Mouse (Mus musculus): ENCODE measurements around the gene Ccdc189. TPM values are rescaled to one million over a fixed set of nuclear protein-coding genes. Genes with fewer than 3 reads are reported as not detected.
"Not testable (repeated sequence)": the region's sequence is repeated elsewhere in the genome, so short reads cannot be mapped to it uniquely, and the experiment has no call there.

The Ccdc189 gene
- polyA plus RNA-seq (2011; ENCODE audit: insufficient read depth, insufficient read length, low replicate concordance, missing spikeins): 9.9 and 15.2 TPM in 2 replicates

- Histone ChIP-seq H3K4me1 (ENCODE audit: control insufficient read depth, insufficient read depth, low read length) (peaks cover 3% of the 10 kb centered on the region), H3K4me3 (replicated peaks; ENCODE audit: control insufficient read depth, low read depth, low read length) (peak within 1 kb of the TSS; percentile 77), H3K27ac (ENCODE audit: control insufficient read depth, insufficient read depth, low read depth, low read length, poor library complexity) (peak within 1 kb of the TSS; percentile 72)
- TF ChIP-seq POLR2A (IDR thresholded peaks at IDR 0.05; ENCODE audit: borderline replicate concordance, control insufficient read depth, low read depth, low read length) (peak; percentile 72; the same call in 1 of the 2 replicates), CTCF (IDR thresholded peaks at IDR 0.05; ENCODE audit: control insufficient read depth, insufficient read depth, low read length) (no peak)
- under 1% methylated on average over 50 of the region's 50 CpGs for WGBS
Observed at GRCm38 (mm10) chr7:127588011-127588871, at the start of gene Ccdc189, which contains the start of gene Rnf40. Gene Ccdc189 (minus strand): TSS chr7:127588595. Gene Rnf40 (plus strand): TSS chr7:127588767.

- Histone ChIP-seq H3K4me1 (ENCODE audit: control insufficient read depth, insufficient read depth, low read length) (no peaks in the 10 kb centered on the region), H3K4me3 (replicated peaks; ENCODE audit: control insufficient read depth, low read depth, low read length) (no peak overlapping the region), H3K27ac (ENCODE audit: control insufficient read depth, insufficient read depth, low read depth, low read length, poor library complexity) (no peak overlapping the region)
- TF ChIP-seq POLR2A (IDR thresholded peaks at IDR 0.05; ENCODE audit: borderline replicate concordance, control insufficient read depth, low read depth, low read length) (no peak), CTCF (IDR thresholded peaks at IDR 0.05; ENCODE audit: control insufficient read depth, insufficient read depth, low read length) (no peak)
- WGBS: 2% methylated on average over 27 of the region's 27 CpGs
Observed at GRCm38 (mm10) chr7:127636963-127637362, 48.6 kb upstream of the Ccdc189 start.

- no peak overlapping the region for H3K4me3 ChIP-seq (replicated peaks; ENCODE audit: control insufficient read depth, low read depth, low read length)
- H3K27ac ChIP-seq (ENCODE audit: control insufficient read depth, insufficient read depth, low read depth, low read length, poor library complexity): no peak overlapping the region
- 95% methylated on average over 4 of the region's 4 CpGs for WGBS
- H3K4me1 ChIP-seq (ENCODE audit: control insufficient read depth, insufficient read depth, low read length): no peaks in the 10 kb centered on the region
- TF ChIP-seq CTCF (IDR thresholded peaks at IDR 0.05; ENCODE audit: control insufficient read depth, insufficient read depth, low read length) (no peak), POLR2A (IDR thresholded peaks at IDR 0.05; ENCODE audit: borderline replicate concordance, control insufficient read depth, low read depth, low read length) (no peak)
Observed at GRCm38 (mm10) chr7:127631416-127631815, 43.0 kb upstream of the Ccdc189 start.

- 74% methylated on average over 5 of the region's 5 CpGs for WGBS
- Histone ChIP-seq H3K4me1 (ENCODE audit: control insufficient read depth, insufficient read depth, low read length) (peaks cover 2% of the 10 kb centered on the region; the same call in 1 of the 2 replicates), H3K27ac (ENCODE audit: control insufficient read depth, insufficient read depth, low read depth, low read length, poor library complexity) (no peak overlapping the region), H3K4me3 (replicated peaks; ENCODE audit: control insufficient read depth, low read depth, low read length) (no peak overlapping the region)
- TF ChIP-seq POLR2A (IDR thresholded peaks at IDR 0.05; ENCODE audit: borderline replicate concordance, control insufficient read depth, low read depth, low read length): no peak
- TF ChIP-seq CTCF (IDR thresholded peaks at IDR 0.05; ENCODE audit: control insufficient read depth, insufficient read depth, low read length): no peak
Observed at GRCm38 (mm10) chr7:127628646-127629045, 40.3 kb upstream of the Ccdc189 start.

- peak overlapping the region; percentile 58 for H3K27ac ChIP-seq (ENCODE audit: control insufficient read depth, insufficient read depth, low read depth, low read length, poor library complexity)
- WGBS: 65% methylated on average over 4 of the region's 4 CpGs
- no peak for TF ChIP-seq POLR2A (IDR thresholded peaks at IDR 0.05; ENCODE audit: borderline replicate concordance, control insufficient read depth, low read depth, low read length)
- TF ChIP-seq CTCF (IDR thresholded peaks at IDR 0.05; ENCODE audit: control insufficient read depth, insufficient read depth, low read length): no peak
- peaks cover 2% of the 10 kb centered on the region; the same call in 1 of the 2 replicates for H3K4me1 ChIP-seq (ENCODE audit: control insufficient read depth, insufficient read depth, low read length)
- no peak overlapping the region for H3K4me3 ChIP-seq (replicated peaks; ENCODE audit: control insufficient read depth, low read depth, low read length)
Observed at GRCm38 (mm10) chr7:127626471-127626870, 38.1 kb upstream of the Ccdc189 start.

GRCm38 (mm10) chr7:127626039-127626438, 37.6 kb upstream of the Ccdc189 start:
- H3K4me3 ChIP-seq (replicated peaks; ENCODE audit: control insufficient read depth, low read depth, low read length): no peak overlapping the region
- H3K27ac ChIP-seq (ENCODE audit: control insufficient read depth, insufficient read depth, low read depth, low read length, poor library complexity): peak overlapping the region; percentile 58
- H3K4me1 ChIP-seq (ENCODE audit: control insufficient read depth, insufficient read depth, low read length): peaks cover 2% of the 10 kb centered on the region; the same call in 1 of the 2 replicates
- 92% methylated on average over 7 of the region's 7 CpGs for WGBS
- TF ChIP-seq CTCF (IDR thresholded peaks at IDR 0.05; ENCODE audit: control insufficient read depth, insufficient read depth, low read length) (no peak), POLR2A (IDR thresholded peaks at IDR 0.05; ENCODE audit: borderline replicate concordance, control insufficient read depth, low read depth, low read length) (no peak)

- not testable (repeated sequence) for H3K4me3 ChIP-seq (replicated peaks; ENCODE audit: control insufficient read depth, low read depth, low read length); H3K27ac ChIP-seq (ENCODE audit: control insufficient read depth, insufficient read depth, low read depth, low read length, poor library complexity); H3K4me1 ChIP-seq (ENCODE audit: control insufficient read depth, insufficient read depth, low read length)
- 92% methylated on average over 7 of the region's 8 CpGs for WGBS
Observed at GRCm38 (mm10) chr7:127618402-127618801, 30.0 kb upstream of the Ccdc189 start.

- no peaks in the 10 kb centered on the region for H3K4me1 ChIP-seq (ENCODE audit: control insufficient read depth, insufficient read depth, low read length)
- WGBS: 90% methylated on average over 2 of the region's 2 CpGs
- H3K27ac ChIP-seq (ENCODE audit: control insufficient read depth, insufficient read depth, low read depth, low read length, poor library complexity): no peak overlapping the region
- H3K4me3 ChIP-seq (replicated peaks; ENCODE audit: control insufficient read depth, low read depth, low read length): no peak overlapping the region
- TF ChIP-seq CTCF (IDR thresholded peaks at IDR 0.05; ENCODE audit: control insufficient read depth, insufficient read depth, low read length): no peak
- TF ChIP-seq POLR2A (IDR thresholded peaks at IDR 0.05; ENCODE audit: borderline replicate concordance, control insufficient read depth, low read depth, low read length): no peak
Observed at GRCm38 (mm10) chr7:127617962-127618361, 29.6 kb upstream of the Ccdc189 start.
